Mouse (Mus musculus) E14TG2a.4 (cell line): ENCODE data around the gene Lsamp.

ENCODE experiments used
- CTCF ChIP-seq: conservative IDR thresholded peaks from 2 replicates; pipeline ENCODE4 v1.5.1; 2014; ENCODE audit warnings: low read length
- NANOG ChIP-seq: IDR thresholded peaks from 2 replicates; pipeline ENCODE4 v1.6.1; 2014; ENCODE audit warnings: borderline replicate concordance, low read length, mixed read lengths
- POU5F1 ChIP-seq: IDR thresholded peaks from 2 replicates; pipeline ENCODE4 v1.6.1; 2014; ENCODE audit warnings: low read length, borderline replicate concordance

- no peak for TF ChIP-seq CTCF
- no peak for TF ChIP-seq NANOG
- no peak for TF ChIP-seq POU5F1
Measured at GRCm38 (mm10) chr16:41777586-41777985, 1793.4 kb downstream of the Lsamp start.
